Mouse (Mus musculus) testis, adult 2 months (tissue): ENCODE measurements around the gene Nfkb1. TPM values are rescaled to one million over a fixed set of nuclear protein-coding genes. Genes with fewer than 3 reads are reported as not detected.

Experiments used
- H3K27ac ChIP-seq: fragments of 200-500 bp; 2 replicates; pipeline ENCODE4 v1.5.1; 2012; ENCODE audit warnings: low read depth, low read length; ENCODE audit not compliant: control insufficient read depth, insufficient read depth
- H3K27me3 ChIP-seq: fragments of 200-500 bp; 2 replicates; pipeline ENCODE4 v1.6.1; 2012; ENCODE audit warnings: mild to moderate bottlenecking, low read length, moderate library complexity; ENCODE audit not compliant: control insufficient read depth, insufficient read depth
- H3K36me3 ChIP-seq: fragments of 200-500 bp; 2 replicates; pipeline ENCODE4 v1.6.1; 2012; ENCODE audit warnings: mild to moderate bottlenecking, low read length; ENCODE audit not compliant: control insufficient read depth, insufficient read depth
- H3K4me1 ChIP-seq: fragments of 200-500 bp; 2 replicates; pipeline ENCODE4 v1.6.1; 2012; ENCODE audit warnings: low read length; ENCODE audit not compliant: control insufficient read depth, insufficient read depth
- H3K4me3 ChIP-seq: fragments of 200-500 bp; 2 replicates; pipeline ENCODE4 v1.5.1; 2012; ENCODE audit warnings: low read depth, mild to moderate bottlenecking, low read length, moderate library complexity, mixed read lengths; ENCODE audit not compliant: control insufficient read depth
- CTCF ChIP-seq: fragments of 200-500 bp; IDR thresholded peaks from 2 replicates; pipeline ENCODE4 v1.5.1; 2012; ENCODE audit warnings: low read depth, mild to moderate bottlenecking, inconsistent platforms, low read length, moderate library complexity; ENCODE audit not compliant: control insufficient read depth, insufficient read depth, insufficient replicate concordance
- POLR2A ChIP-seq: fragments of 200-500 bp; IDR thresholded peaks from 2 replicates; pipeline ENCODE4 v1.6.1; 2012; ENCODE audit warnings: low read depth, mild to moderate bottlenecking, inconsistent platforms, low read length, moderate library complexity; ENCODE audit not compliant: control insufficient read depth
- polyA plus RNA-seq: library from polyadenylated mRNA; depleted of rRNA; stranded (reverse); fragments of >200 nt; gene quantifications from 2 replicates; pipeline ENCODE4 v1.2.3, GENCODE M21; 2012

Nfkb1 gene
- polyA plus RNA-seq, 1 experiment, result 13.4 TPM

DNA sequence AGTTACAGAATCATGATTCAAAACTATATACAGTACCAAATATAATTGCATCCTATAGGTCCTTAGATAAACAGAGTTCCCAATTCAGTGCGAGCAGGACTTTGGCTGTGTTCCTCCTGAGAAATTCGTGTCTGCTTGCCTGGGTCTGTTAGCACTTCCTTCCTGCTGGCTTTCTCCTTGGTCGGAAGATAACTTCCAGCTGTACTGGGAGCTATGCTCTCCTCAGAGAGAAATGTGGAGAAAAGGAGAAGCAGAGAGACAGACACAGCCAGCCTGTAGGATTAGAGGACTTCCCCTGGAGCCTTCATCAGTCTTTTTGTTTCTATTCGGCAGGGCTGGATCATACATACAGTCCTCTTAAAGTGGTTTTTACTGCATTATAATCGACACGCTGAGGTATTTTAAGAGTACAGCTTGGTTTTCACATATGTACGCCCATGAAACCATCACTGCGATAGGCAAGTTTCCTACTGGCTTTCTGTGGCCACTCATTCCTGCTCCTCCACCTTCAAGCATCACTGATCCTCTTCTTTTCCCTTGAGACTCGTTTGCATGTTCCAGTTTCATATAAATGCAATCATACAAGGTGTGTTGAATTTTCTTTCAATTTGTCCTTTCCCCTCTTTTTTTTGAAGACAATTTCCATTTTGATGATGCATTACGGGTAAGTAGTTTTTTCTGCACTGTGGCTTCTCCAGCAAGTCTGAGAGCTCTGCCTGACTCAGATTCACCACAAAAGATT, 8.3 kb upstream of the Nfkb1 start:
- no peaks in the 10 kb centered on the region for H3K36me3 ChIP-seq
- no peak overlapping the region for H3K27ac ChIP-seq
- H3K4me1 ChIP-seq, result no peaks in the 10 kb centered on the region
- TF ChIP-seq CTCF (no peak), POLR2A (no peak)
- H3K4me3 ChIP-seq, result no peak overlapping the region
- no peaks in the 10 kb centered on the region for H3K27me3 ChIP-seq

DNA sequence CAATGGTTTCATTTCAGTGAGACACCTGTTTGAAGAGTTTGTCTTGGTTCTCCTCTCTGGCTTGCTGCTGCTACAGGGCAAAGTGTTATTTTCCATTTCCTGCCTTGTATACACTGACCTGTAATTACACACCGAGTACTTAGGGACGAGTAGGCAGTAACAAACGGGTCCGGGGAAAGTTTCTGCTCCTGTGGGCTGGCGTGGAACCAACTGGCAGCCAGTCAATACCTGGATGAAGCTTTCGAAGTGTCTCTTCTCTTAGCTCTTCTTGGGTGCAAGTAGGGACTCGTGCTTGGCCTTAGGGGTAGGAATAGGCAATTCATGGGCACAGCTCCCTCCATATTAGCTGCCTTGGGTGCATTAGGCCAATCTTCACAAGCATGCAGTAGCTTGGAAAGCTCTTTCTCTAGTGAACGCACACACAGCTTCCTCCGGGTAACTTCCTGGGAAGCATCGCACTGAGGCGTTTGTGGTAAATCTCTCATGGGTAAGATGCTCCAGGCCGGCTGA, 7.2 kb upstream of the Nfkb1 start:
- Histone ChIP-seq H3K4me1 (no peaks in the 10 kb centered on the region), H3K36me3 (no peaks in the 10 kb centered on the region), H3K4me3 (no peak overlapping the region), H3K27me3 (no peaks in the 10 kb centered on the region), H3K27ac (no peak overlapping the region)
- TF ChIP-seq CTCF, result no peak
- no peak for TF ChIP-seq POLR2A

DNA sequence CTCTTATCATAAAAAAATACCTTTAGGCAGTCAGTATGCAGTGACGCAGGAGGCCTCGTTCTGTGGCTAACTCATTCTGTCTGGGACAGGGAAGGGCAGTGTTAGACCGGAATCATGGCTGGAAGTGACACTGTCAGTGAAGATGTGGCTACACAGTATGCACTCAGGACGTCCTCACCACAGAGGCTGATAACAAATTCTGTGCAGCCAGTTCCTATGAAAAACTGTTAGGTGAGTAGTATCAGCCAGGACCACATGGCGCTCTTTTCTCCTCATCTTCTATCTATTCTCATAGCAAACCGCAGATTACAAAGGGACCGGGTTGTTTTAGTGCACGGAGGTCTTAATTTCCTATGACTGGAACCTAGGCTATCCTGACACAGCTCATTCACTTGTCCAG, 4.9 kb upstream of the Nfkb1 start:
- H3K36me3 ChIP-seq, result no peaks in the 10 kb centered on the region
- TF ChIP-seq CTCF, result no peak
- no peak for TF ChIP-seq POLR2A
- H3K4me3 ChIP-seq, result no peak overlapping the region
- H3K27me3 ChIP-seq, result no peaks in the 10 kb centered on the region; the same call in 1 of the 2 replicates
- H3K4me1 ChIP-seq, result 0 out of 2 replicates have a peak, but pooled peaks cover 2% of the 10 kb centered on the region
- H3K27ac ChIP-seq, result no peak overlapping the region

DNA sequence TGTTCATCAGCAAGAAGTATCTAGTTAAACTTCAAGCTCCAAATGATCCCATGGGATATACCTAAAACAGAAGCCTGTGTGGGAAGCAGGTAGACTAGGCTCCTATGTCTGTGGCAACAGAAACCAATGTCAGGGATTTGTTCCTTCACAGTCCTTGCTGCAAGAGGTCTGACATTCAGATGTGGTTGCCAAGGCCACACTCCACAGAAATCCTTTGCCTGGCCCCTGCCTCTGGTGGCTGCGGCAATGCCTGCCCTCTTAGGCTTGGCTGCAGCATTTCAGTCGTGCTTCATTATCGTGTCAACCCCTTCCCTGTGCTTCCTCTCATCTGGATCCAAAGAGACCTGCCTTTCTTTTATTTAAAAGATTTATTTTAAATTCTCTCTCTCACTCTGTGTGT, 1.7 kb upstream of the Nfkb1 start:
- Histone ChIP-seq H3K36me3 (no peaks in the 10 kb centered on the region), H3K27me3 (no peaks in the 10 kb centered on the region; the same call in 1 of the 2 replicates), H3K4me1 (peaks cover 4% of the 10 kb centered on the region; the same call in 1 of the 2 replicates), H3K4me3 (no peak overlapping the region), H3K27ac (no peak overlapping the region)
- TF ChIP-seq POLR2A (no peak), CTCF (no peak)

DNA sequence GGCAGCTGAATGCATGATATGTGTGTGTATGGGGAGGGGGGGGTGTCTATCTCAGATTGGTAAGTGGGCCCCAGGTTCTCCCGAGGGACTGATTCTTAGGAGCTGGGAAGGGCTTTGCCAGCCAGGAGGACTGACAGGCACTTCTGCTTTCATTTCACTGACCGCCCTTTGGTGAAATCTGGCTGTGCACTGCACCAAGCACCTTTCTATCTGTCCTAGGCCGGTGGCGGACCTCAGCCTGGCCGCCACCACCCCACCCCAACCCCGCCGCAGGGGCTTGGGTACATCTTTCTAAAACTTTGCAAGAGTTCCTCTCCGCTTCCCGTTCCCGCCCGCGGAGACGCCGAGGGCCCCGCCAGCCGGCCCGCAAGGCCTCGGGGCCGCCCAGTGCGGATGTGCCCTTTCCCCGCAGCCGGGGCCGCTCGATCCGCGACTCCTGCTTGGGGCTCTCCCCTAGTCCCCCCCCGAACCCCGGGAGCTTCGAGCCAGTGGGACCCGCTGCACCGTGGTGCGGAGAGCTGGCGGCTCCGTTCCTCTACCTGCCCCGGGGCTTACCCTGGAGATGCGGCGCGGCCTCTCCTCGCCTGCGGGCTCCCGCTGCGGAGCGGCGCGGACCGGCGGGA, 668 bp downstream of the Nfkb1 start:
- Histone ChIP-seq H3K36me3 (no peaks in the 10 kb centered on the region), H3K27me3 (no peaks in the 10 kb centered on the region; the same call in 1 of the 2 replicates), H3K27ac (no peak overlapping the region), H3K4me3 (peak overlapping the region; percentile 83), H3K4me1 (peaks cover 4% of the 10 kb centered on the region; the same call in 1 of the 2 replicates)
- TF ChIP-seq CTCF, result no peak
- no peak for TF ChIP-seq POLR2A

DNA sequence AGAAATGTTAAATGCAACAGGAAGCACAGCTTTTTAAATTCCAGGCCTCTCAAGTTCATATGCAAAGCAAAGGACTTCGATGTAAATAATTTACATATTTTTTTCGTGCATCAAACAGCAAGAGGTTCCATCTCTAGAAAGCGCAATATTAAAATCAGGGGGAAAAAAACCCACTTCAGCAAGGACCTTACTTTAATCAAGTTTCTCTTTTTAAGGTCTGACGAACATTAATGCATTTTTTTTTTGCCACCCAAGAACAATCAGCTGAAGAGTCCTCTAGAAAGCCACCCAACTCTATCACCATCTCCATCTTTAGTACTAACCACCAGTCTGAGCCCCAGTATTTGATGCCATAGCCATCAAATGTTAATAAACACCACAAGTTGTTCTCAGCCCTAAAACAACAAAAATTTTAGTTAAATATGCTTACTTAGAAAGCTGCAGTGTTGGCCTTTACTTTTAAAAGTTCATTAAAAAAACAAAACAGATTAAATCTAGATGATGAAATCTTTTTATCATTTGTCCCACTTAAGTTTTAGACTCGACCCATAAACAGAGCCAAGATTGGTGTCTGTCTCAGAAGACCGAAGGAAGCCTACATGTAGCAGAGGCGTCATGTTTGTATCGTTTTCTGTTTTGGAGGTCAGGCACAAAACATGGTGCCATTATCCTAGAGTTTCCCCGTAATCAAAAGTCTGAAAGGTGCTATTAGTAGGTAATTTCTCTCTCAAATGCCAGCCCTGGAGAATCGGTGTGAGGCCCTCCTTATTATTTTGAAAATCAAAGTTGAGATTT, 1.4 kb downstream of the Nfkb1 start:
- Histone ChIP-seq H3K27ac (no peak overlapping the region), H3K4me1 (peaks cover 4% of the 10 kb centered on the region; the same call in 1 of the 2 replicates), H3K36me3 (no peaks in the 10 kb centered on the region), H3K27me3 (no peaks in the 10 kb centered on the region; the same call in 1 of the 2 replicates), H3K4me3 (peak overlapping the region; percentile 83; the same call in 1 of the 2 replicates)
- TF ChIP-seq CTCF (no peak), POLR2A (no peak)

DNA sequence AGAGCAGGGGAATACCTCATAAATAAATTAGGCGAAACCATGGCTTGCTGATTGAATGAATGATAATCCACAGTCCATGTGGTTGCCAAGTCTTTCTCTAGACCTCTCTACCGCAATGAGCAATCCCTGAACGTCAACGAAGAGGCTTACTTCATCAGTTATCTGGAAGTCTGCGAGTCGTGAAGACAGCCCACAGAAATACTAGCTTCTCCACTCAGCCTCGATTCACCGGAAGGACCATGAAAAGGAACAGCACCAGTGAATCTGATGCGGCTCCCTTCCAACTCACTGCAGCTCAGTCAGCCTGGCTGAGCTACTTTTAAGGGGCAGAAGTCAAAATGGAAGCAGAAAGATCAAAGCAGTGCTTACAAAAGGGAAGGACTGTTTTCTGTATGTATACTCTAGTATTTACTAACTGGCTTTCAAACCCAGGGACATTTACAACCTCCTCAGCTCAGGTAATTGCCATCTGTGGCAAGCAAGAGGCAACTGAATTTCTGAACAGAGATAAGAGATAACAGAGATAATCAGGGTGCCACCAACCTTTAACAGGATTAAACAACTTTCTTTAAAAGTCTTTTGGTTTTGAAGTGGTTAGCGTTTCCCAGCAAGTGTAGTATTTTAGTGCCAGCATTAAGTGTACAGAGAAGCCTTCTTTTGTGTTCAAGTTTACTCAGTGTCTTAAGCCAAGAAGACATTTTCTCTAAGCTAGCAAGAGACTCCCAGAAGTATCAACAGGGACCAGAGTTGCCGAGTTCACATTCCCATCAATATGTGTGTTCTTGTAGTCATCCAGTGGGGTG, 2.2 kb downstream of the Nfkb1 start:
- Histone ChIP-seq H3K4me3 (no peak overlapping the region), H3K36me3 (no peaks in the 10 kb centered on the region), H3K27ac (no peak overlapping the region), H3K27me3 (no peaks in the 10 kb centered on the region; the same call in 1 of the 2 replicates), H3K4me1 (peaks cover 4% of the 10 kb centered on the region; the same call in 1 of the 2 replicates)
- TF ChIP-seq CTCF, result no peak
- TF ChIP-seq POLR2A, result no peak
